9 mouse cellular contexts compared by ENCODE assay signal in the genomic region with DNA sequence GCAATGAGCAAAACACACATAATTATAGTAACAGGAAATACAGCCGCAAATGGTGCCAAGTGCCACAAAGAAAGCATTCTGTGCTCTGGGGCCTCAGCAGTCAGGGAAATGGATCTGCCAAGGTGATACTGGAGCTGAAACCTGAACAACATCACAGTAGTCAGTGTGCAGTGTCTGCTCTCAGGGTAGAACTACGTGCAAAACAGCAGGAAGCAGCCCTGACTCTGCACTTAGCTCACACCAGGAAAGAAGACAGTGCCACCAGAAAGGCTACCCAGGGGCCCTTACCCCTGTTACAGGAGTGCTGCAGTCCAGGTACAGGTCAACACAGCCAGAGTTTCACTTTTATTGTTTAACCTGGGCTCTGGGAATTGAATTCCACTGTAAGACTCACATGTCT. TPM values are rescaled to one million over a fixed set of nuclear protein-coding genes. Genes with fewer than 3 reads are reported as not detected.
DNase-seq lines count a peak whose midpoint lies in the region; ATAC-seq lines count a peak whose summit lies in the region.
"Had no signal": no experiment of that assay in that cellular context is flagged by ENCODE, and none has a peak within 500 bp of the region (broad histone marks: within the 10 kb centered on the region; RNA-seq: fewer than 3 reads in every experiment).

No protein-coding gene starts in this region.

- no peaks in the 10 kb centered on the region for H3K36me3 ChIP-seq in kidney, embryonic 15.5 days
- H3K36me3 ChIP-seq in kidney, embryonic 16.5 days (ENCODE audit: insufficient read depth, low read length), result no peaks in the 10 kb centered on the region
- H3K36me3 ChIP-seq: limb, embryonic 12.5 days had no signal

- H3K4me1 ChIP-seq in kidney, embryonic 15.5 days, result peaks cover 25% of the 10 kb centered on the region
- H3K4me1 ChIP-seq in kidney, embryonic 16.5 days (ENCODE audit: insufficient read depth, low read length), result peaks cover 21% of the 10 kb centered on the region

- no peaks in the 10 kb centered on the region for H3K9me3 ChIP-seq in kidney, embryonic 15.5 days (replicated peaks)
- no peaks in the 10 kb centered on the region for H3K9me3 ChIP-seq in kidney, embryonic 16.5 days (ENCODE audit: low read length)
- H3K9me3 ChIP-seq: limb, embryonic 12.5 days had no signal

- no peak overlapping the region for H3K4me3 ChIP-seq in kidney, embryonic 15.5 days (replicated peaks)
- H3K4me3 ChIP-seq in kidney, embryonic 16.5 days (ENCODE audit: low read length), result no peak overlapping the region
- H3K4me3 ChIP-seq: limb, embryonic 12.5 days had no signal

- no peak overlapping the region for H3K9ac ChIP-seq in kidney, embryonic 15.5 days
- H3K9ac ChIP-seq in kidney, embryonic 16.5 days (replicated peaks; ENCODE audit: low read length), result no peak overlapping the region
- H3K9ac ChIP-seq: limb, embryonic 12.5 days had no signal

- DNase-seq in kidney, adult 18-20 months, result peak; percentile 32
- DNase-seq in thymus, postnatal 14 days, result peak; percentile 50
- DNase-seq in urinary bladder, adult 18-20 months (ENCODE audit: low spot score in 2 of 2), result no peak
- no peak for DNase-seq in c-Kit-positive CD71-positive TER-119-positive erythroid progenitor cells, embryonic 14.5 days (ENCODE audit: low spot score)
- DNase-seq: heart, postnatal 4 days had no signal

- no peaks in the 10 kb centered on the region for H3K27me3 ChIP-seq in kidney, embryonic 15.5 days
- no peaks in the 10 kb centered on the region for H3K27me3 ChIP-seq in kidney, embryonic 16.5 days (ENCODE audit: insufficient read depth, low read length)
- H3K27me3 ChIP-seq: limb, embryonic 12.5 days had no signal

- H3K27ac ChIP-seq in kidney, embryonic 15.5 days, result no peak overlapping the region
- H3K27ac ChIP-seq in kidney, embryonic 16.5 days (ENCODE audit: low read length), result no peak overlapping the region
- H3K27ac ChIP-seq: limb, embryonic 12.5 days had no signal

- no peak for ATAC-seq in kidney, embryonic 15.5 days (replicated peaks; ENCODE audit: low FRiP score)
- ATAC-seq in activated CD4-positive, CD25-positive, alpha-beta regulatory T cell, adult 4 months, result peak; percentile 71
- 0 out of 2 replicates have a peak, but pooled peaks have one; percentile 19 for ATAC-seq in kidney, embryonic 16.5 days (ENCODE audit: low FRiP score, low TSS enrichment)

- WGBS in kidney, embryonic 15.5 days, result 55% methylated on average over 2 of the region's 2 CpGs
- WGBS in kidney, embryonic 16.5 days, result 58% methylated on average over 2 of the region's 2 CpGs

- H3K4me2 ChIP-seq in kidney, embryonic 15.5 days, result no peak overlapping the region
- no peak overlapping the region for H3K4me2 ChIP-seq in kidney, embryonic 16.5 days (replicated peaks; ENCODE audit: low read depth, low read length)
- H3K4me2 ChIP-seq: limb, embryonic 12.5 days had no signal

RNA-seq across cellular contexts. Expression of gene Tbl1xr1, which starts 54.0 kb away (rescaled TPM):
- polyA plus RNA-seq in kidney, embryonic 15.5 days (2015; fragmentation: Nextera tagmentation; extraction: Ambion mirVana), result 20.9 and 22.8 TPM in 2 replicates
- polyA plus RNA-seq in activated CD4-positive, CD25-positive, alpha-beta regulatory T cell, adult 4 months (2017; shearing (Covaris generic)), result 10 to 100 TPM; 21.4 to 26.6 TPM
- 19.2 and 23.2 TPM in 2 replicates for polyA plus RNA-seq in kidney, embryonic 16.5 days (2015; fragmentation: Nextera tagmentation; extraction: Ambion mirVana)

Comparison
In these comparisons a context has a peak if more than half of its experiments do, and no peak if none do; other contexts are left out.
1. DNase-seq: peak in kidney, adult 18-20 months (single experiment) and thymus, postnatal 14 days (single experiment); none in urinary bladder, adult 18-20 months (0 of 2) and c-Kit-positive CD71-positive TER-119-positive erythroid progenitor cells, embryonic 14.5 days (single experiment).